Mouse (Mus musculus) brain, embryonic 18.5 days (tissue): ENCODE data around the gene Ttll5.
A peak's percentile ranks its signal among the peaks of the same experiment; 100 is the strongest.

ENCODE experiments used
- DNase-seq: peaks from one replicate; pipeline ENCODE4 v3.0.0-alpha.2; 2012; ENCODE audit warnings: low read depth, low spot score

The Ttll5 gene

DNA sequence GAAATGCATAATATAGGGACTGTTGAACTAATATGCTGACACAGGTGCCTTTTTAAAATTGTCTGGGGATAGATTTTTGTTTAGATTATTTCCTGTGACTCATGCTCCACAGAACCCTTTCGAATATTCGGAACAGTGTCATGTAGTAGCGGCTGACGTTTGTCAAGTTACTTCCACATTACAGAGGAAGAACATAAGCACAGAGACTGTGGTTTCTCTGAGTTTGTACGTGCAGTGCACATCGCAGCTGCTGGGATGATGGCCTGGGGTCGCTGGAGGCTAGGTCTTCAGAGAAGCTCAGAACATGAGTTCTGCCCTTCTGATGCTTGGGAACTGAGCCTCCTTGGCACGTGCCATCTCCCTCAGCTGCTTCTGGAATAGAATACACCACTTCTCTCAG, 222.9 kb downstream of the Ttll5 start:
- DNase-seq: no peak

DNA sequence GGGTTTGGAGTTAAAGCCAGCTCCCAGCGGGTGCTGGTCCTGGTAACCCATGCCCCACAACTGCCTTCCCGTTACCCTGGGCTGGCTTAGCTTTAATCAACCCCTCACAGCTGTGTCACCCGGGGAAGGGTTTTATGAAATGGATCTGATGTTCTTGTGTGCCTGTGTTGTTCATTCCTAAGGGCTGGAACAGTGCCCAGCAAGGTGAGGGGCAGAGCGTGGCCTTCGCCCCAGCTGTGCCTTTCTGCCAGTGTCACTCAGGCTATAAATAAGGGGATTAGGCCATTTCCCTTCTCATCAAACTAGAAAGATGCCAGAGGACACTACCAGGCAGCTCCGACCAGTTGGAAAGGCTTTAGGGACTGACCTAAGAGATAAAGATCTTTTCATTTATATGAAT, 225.4 kb downstream of the Ttll5 start:
- DNase-seq: no peak

DNA sequence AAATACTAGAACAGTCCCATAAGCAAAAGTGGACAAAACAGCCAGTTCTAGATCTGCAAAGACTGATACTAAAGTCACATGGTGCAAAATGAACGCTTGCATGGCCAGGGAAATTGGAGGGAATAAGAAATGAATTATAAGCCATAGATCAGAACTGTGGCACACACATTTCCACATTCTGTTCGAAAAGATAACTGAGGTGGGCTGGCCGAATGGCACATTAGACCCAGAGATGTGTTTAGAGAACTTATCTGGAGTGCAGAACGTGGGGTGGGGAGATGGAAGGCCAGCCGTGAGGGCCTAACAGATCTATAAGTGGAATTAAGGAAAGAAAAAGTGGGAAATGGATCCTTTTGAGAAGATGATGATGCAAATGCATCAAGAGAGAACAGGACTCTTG, 227.0 kb downstream of the Ttll5 start:
- DNase-seq: no peak

GRCm38 (mm10) chr12:86055306-86055705, 230.8 kb downstream of the Ttll5 start:
- no peak for DNase-seq

DNA sequence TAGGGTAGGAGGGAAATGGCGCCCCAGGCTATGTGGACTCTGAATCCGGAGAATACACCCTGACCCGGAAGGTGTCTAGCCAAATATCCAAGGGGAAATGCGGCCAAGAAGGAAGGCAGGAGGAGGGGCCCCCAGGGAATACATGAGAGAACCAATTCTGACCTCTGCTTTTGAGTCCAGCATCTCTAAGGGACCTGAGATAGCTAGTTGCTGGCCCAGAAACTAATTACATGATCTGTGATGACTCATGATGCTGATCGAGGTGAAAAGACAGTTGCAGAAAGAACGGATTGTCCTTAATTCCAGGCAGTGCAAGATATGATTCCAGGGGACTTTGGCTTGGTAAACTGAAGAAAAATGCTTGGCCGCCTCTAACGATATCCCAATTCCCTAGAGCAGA, 232.5 kb downstream of the Ttll5 start:
- DNase-seq: no peak

- DNase-seq: no peak
These were observed 233.1 kb downstream of the Ttll5 start for GRCm38 (mm10) chr12:86057516-86057915.

- no peak for DNase-seq
These were observed 234.9 kb downstream of the Ttll5 start for GRCm38 (mm10) chr12:86059341-86059740.

DNA sequence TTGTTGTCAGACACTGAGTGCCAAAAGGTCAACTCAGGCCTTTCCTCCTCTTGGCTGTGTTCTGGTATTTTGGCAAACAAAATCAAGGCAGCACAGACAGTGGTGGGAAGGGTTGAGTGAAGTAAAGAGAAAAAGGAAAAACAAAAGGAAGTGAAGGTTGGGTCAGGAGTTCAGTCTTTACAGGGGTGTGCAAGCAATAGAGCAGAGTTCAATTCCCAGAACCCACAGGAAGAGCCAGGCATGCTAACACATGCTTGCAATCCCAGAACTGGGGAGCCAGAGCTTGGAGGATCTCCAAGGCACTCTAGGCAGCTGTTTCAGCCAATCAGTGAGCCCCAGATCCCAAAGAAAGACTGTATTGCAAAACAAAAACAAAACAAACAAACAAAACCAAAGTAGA, 240.3 kb downstream of the Ttll5 start:
- DNase-seq: no peak

DNA sequence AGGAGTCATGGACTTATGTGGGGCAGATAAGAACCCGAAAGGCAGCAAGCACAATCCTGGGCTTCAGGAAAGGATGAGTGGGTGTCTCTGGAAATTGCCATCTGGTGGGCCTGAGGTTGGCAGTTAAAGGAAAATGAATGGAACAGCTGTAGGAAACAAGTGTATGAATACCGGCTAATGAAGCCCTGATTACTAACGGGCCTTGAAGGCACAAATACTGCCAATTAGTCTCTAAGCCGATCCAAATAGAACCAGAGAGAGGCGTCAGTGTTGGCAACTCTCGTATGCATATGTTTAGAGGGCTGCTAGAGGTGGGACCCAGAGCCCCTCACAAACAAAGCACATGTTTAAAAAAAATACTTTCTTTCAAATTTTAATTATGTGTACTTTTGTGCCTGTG, 247.0 kb downstream of the Ttll5 start:
- peak; percentile 50 for DNase-seq

DNA sequence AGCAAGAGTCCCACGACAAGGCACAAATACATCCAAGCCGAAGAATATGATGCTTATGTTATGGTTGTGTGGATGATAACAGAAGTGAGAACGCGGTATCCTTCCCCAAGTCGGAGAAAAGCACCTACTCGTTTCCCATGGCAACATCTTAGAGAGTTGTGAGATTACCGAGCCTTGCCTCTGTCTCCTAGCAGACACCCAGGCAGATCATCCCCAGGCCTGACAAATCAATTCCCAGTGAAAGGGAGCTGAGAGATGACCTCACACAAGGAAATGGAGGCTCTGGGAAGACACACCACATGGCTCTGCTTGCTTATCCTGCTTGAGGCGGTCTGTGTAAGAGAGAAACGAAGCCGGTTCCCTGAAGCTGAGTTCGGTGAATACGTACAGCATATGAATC, 250.2 kb downstream of the Ttll5 start:
- DNase-seq: no peak

DNA sequence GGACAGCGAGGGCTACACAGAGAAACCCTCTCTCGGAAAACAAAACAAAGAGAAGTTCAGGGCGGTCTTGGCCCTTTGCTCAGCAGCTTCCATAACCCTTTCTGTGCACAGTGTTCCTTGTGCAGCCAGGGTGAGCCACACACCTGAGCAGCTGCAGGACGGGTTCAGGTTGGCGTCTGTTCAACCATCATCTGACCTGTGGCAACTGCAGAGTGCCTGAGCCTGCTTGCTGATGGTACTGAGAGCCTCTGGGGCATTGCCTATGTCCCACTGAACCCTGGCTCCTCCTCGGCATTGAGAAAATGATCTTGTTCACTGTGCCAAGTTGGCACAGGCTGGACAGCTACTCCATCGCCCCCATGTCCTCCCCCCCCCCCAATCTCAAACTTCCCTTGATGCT, 250.9 kb downstream of the Ttll5 start:
- DNase-seq: no peak

- DNase-seq: no peak
These were observed 252.0 kb downstream of the Ttll5 start for GRCm38 (mm10) chr12:86076321-86076901.

DNA sequence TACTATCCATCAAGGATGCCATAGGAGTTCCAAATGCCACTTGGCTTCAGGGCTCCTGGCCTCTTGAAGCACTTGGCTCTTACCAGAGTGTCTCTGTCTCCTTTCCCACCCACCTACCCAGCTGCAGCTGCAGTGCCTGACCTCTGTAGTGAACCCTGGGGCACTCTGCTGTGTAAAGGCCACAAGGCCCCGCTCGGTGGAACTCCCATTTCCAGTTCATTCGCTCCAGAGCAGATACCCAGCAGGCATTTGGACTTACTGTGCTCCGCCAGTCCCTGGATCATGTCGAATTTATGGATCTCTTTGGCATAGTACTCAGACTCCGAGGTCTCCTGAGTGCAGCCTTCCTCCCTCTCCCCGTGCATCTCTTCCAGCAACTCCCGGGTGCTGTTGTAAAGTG, 252.9 kb downstream of the Ttll5 start:
- DNase-seq: no peak

DNA sequence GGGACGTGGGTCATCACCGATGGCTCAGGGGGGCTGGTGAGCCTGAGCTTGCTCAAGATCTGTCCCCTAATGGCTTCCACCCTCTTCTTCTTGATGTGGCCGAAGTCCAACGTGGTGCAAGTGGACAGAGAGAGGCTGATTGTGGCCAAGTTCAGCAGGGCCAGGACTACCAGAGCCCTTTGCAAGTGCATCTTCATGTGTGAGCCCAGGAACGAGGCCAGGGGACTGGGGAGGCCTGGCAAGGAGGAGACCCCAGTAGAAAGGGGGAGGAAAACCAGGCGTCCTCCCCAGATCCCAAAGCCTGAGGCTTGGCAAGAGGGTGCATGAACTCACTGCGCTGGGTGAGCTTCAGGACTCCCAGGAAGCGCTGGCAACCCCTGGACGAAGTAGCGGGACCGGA, 253.3 kb downstream of the Ttll5 start:
- DNase-seq: no peak

DNA sequence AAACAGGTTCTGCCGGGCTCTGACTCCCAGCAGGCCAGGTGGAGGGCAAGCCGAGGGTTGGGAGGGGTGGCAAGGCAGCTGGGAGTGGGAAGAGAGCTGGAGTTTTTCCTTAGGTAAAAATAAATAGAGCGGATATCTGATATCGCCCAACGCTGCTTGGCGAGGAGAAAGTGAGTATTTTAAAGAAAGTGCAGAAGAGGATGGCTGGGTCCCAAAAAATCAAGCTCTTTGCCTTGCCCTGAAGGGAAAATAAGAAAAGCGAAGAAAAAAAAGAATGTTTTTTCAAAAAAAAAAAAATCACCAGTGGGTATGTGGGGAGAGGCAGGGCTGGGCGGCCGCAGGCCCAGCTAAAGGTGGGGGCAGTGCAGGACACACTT, 253.7 kb downstream of the Ttll5 start:
- DNase-seq: no peak

DNA sequence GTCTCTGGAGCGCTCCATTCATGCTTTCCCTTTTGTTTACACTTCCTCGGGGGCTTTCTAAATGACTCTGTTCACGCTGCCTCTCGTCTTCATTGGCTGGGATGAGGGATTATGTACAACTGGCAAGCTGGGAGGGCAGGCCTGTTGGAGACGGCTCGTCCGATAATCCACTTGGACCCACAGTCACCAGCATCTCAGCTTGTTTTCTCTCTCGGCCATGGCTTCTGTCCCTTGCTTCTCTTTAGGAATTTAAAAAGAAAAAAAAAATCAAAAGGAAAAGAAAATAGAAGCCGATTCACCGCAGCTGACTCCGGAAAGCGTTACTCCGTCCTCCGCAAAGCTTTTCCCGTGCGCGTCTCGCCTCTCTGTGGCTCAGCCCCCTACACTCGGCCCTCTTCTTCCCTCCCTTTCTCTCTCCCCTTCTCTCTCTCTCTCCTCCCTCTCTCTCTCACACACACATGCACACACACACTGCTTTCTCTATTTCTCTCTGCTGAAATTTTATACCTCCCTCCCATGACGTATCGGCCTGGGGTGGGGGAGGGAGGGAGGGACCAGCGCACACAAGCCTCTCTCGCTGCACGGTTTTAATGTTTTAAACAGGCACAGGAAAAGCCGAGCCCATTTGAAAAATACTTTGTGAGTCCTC, 254.2 kb downstream of the Ttll5 start, which contains the start of gene Tgfb3:
TSS of gene Tgfb3 (minus strand) at position 489 of the 649 bp plus-strand sequence.
- peak; percentile 36 for DNase-seq

DNA sequence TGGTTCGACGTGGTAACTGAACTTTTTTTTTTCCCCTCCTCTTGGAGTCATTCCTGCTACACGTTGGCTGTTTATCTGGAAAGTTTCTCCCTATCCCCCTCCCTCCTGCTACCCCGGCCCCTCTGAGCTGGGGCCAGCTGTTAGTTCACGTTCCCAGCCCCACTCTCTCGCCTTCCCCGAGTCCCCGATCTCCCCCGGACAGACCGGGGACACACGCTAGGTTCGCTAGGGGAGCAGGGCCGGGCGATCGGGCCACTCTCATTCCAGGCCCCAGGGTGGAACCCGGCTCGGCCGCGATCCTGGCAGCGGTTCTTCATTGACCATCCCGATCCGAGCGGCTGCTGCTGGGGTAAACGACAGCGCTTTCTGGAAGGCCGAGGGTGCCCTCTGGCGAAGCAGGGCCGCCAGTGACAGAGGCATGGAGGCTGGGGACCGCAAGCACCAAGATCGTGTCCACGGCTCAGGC, 254.8 kb downstream of the Ttll5 start:
- DNase-seq: peak; percentile 47

GRCm38 (mm10) chr12:86082481-86083012, 258.1 kb downstream of the Ttll5 start, which contains the start of gene Ift43:
Gene Ift43, plus strand, starts transcription at chr12:86082541.
- peak; percentile 51 for DNase-seq

DNA sequence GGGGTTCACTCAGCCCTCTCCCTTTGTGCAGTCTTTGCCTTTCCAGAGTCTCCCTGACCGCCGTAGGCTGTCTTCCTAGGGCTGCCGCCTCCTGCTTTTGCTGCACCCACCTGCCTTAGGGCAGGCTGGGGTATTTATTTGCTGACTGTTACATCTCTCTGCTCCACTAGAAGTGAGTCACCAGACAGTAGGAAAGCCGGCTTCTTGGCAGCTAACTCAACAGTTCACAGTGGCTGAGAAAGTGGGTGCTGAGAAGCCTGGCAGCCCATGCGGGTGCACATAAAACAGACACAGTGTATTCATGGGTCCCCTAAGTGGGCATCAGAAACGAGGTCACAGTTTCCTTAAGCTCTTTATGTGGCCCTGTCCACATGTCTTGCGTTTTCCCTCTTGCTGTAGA, 261.4 kb downstream of the Ttll5 start:
- DNase-seq: no peak

DNA sequence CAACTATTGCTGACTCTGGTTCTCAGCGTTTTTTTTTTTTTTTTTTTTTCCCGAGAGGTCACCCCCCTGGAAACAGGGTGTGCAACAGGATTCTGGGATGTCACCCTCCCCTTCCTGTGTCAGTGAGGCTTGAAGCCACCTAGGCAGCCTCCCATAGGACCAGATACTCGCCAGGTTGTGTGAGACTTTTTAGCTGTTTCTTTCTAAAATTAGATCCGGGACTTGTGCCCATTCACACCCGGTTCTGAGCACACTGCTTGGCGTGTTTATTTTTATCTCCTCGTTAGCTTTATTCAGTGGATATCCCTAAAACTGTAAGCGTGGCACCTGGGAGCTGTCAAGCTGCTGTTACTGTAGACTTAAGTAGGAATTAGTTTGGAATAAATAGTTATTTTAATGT, 262.1 kb downstream of the Ttll5 start:
- no peak for DNase-seq

DNA sequence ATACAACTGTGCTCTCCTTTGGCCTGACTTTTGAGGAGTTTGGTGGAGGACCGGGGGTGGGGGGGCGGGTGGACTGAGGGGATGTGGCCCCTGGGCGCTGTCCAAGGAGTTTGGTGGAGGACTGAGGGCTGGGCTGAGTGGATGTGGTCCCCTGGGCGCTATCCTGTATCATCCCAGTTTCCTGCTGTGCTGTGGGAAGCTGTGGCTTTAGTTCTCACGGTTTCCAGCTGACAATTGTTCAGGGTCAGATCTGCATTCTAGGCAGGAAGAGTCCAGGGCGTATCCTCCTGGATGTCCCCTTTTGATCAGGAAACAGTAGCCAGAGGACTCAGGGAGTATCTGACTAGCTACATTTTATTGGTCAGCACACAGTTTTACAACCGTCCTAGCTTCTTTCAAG, 263.6 kb downstream of the Ttll5 start:
- DNase-seq: no peak

GRCm38 (mm10) chr12:86090764-86091163, 266.3 kb downstream of the Ttll5 start:
- no peak for DNase-seq

DNA sequence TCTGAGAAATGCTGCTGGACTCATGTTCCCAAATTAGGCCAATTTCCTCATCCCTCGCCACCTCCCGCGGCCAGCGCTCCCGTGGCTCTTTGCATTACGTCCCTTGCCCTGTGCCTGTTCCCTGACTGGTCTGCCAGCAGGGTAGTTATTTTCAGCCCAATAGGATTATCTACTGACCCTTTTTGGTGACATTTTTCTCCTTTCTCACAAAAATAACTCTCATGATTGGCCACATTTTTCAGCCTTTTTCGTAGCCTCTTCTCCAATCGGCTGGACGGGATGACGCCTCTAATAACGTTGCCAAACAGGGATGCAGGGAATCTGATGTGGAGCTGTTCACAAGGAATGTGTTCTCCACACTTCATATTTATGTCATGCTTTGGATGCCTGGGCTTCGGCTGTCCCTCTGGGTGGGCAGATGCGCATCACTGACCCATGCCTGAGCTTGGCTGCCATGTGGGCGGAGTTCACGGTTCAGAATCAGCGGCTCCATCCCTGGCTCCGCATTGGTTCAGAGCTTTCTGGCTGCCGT, 267.2 kb downstream of the Ttll5 start:
- no peak for DNase-seq
